Mouse (Mus musculus) myocyte (in vitro differentiated cells): ENCODE measurements around the gene Eml1.

Experiments used
- CEBPB ChIP-seq: IDR thresholded peaks from 2 replicates; pipeline ENCODE4 v1.6.1; 2011; ENCODE audit warnings: mild to moderate bottlenecking, moderate library complexity; ENCODE audit not compliant: poor library complexity, insufficient read depth, severe bottlenecking
- E2F4 ChIP-seq: IDR thresholded peaks from one replicate; pipeline ENCODE4 v1.6.1; 2011; ENCODE audit warnings: mild to moderate bottlenecking, control low read depth, moderate library complexity; ENCODE audit not compliant: insufficient read depth
- MAX ChIP-seq: IDR thresholded peaks from one replicate; pipeline ENCODE4 v1.6.1; 2011; ENCODE audit warnings: low read depth, mild to moderate bottlenecking, control low read depth
- MYOG ChIP-seq, 3 experiments: IDR thresholded peaks; one replicate each; pipeline ENCODE4 v1.6.1; 2011; ENCODE audit warnings: control low read depth in 2 of 3, low read depth in 2 of 3, mild to moderate bottlenecking in 2 of 3; ENCODE audit not compliant: insufficient read length in 2 of 3, control insufficient read depth in 1 of 3, insufficient read depth in 1 of 3
- POLR2A ChIP-seq: IDR thresholded peaks from one replicate; pipeline ENCODE4 v1.6.1; 2011; ENCODE audit warnings: low read depth, mild to moderate bottlenecking, control low read depth, moderate library complexity; ENCODE audit not compliant: insufficient read length
- POLR2AphosphoS2 ChIP-seq: IDR thresholded peaks from one replicate; pipeline ENCODE4 v1.6.1; 2011; ENCODE audit warnings: low read depth, control low read depth; ENCODE audit not compliant: insufficient read length
- TCF12 ChIP-seq: IDR thresholded peaks from one replicate; pipeline ENCODE4 v1.6.1; 2011; ENCODE audit warnings: mild to moderate bottlenecking, control low read depth; ENCODE audit not compliant: poor library complexity, insufficient read depth, severe bottlenecking
- USF1 ChIP-seq: IDR thresholded peaks from one replicate; pipeline ENCODE4 v1.6.1; 2011; ENCODE audit warnings: low read depth, mild to moderate bottlenecking, control low read depth, moderate library complexity

- TF ChIP-seq POLR2A (no peak), POLR2AphosphoS2 (no peak), TCF12 (no peak), E2F4 (no peak), USF1 (no peak), MYOG (IDR thresholded peaks at IDR 0.05; ENCODE audit: control insufficient read depth in 1 of 3, insufficient read depth in 1 of 3, insufficient read length in 2 of 3, low read depth in 2 of 3) (no peak), MAX (no peak), CEBPB (no peak)
These were observed 50.7 kb downstream of the Eml1 start for GRCm38 (mm10) chr12:108421477-108421876.
